Mouse (Mus musculus) gastrocnemius, postnatal 36 days (tissue): ENCODE data around the gene BC034090. TPM values are rescaled to one million over a fixed set of nuclear protein-coding genes. Genes with fewer than 3 reads are reported as not detected.

Experiments used
- DNase-seq, 2 experiments: peaks; one replicate each; pipeline ENCODE4 v3.0.0; 2022
- intact Hi-C: fragments of 180-260 bp; cut with DNase I; formaldehyde crosslinking; loops from one replicate; pipeline ENCODE4 v1.15.1; 2025
- total RNA-seq, 2 experiments: library from RNA; stranded (reverse); gene quantifications; 2 replicates each; pipeline ENCODE4 v1.2.3; 2021

BC034090 gene
- total RNA-seq, 2 experiments from 2014 or later, result 0.94 to 1.7 TPM

DNA sequence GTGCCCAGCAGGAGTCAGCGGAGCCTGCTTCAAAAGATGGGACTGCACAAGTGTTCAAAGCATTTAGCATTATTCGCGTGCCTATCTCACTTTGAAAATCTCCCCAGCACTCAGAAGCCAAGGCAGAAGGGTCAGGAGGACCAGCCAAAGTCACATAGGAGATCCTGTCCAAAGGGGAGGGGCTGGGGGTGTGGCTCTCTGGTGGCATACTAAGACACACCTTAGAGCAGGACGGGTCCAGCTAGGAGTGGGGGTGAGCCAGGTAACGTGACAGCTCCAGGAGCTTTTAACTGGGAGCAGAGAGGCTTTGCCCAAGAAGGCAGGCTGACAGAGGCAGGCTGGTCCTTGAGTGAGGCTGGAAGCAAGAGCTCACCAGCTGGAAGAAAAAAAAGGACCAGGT, 25.3 kb downstream of the BC034090 start:
- no peak for DNase-seq
- intact Hi-C loops, result loop anchor here (1.0 kb wide), 2 partner anchors 80 to 193 kb away; no protein-coding TSS in a partner anchor

DNA sequence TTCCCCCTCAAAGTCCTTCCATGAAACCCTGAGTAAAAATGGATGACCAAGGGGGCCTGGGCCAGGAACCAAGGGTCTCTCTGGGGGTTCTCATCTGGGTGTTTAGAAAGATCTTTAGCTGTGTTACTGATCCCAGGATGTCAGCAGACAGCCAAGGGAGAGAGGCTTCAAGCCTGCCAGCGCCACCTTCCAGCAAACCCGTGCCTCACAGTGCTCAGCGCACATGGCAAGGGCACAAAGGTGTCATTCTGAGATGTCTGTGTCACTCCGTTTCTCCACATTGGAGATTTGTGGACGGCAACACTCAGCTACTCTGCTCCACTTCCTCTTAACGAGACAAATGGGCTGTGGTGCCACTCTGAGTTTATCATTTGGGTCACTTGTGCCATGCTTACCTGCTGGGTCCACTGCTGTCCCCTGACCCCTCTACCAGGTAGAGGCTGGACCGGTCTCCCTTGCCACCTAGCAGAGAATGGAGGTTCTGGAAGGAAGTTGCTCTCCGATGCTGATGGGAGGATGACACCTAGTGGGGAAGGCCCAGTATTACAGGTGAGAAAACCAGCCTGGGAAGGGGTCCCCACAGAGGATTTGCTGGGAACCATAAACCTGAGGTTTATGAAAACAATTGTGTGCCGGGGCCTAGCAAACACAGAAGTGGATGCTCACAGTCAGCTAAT, 26.2 kb downstream of the BC034090 start:
- intact Hi-C loops, result loop anchor here (1.0 to 2.0 kb wide), 3 partner anchors 79 to 192 kb away; no protein-coding TSS in a partner anchor
- no peak for DNase-seq

DNA sequence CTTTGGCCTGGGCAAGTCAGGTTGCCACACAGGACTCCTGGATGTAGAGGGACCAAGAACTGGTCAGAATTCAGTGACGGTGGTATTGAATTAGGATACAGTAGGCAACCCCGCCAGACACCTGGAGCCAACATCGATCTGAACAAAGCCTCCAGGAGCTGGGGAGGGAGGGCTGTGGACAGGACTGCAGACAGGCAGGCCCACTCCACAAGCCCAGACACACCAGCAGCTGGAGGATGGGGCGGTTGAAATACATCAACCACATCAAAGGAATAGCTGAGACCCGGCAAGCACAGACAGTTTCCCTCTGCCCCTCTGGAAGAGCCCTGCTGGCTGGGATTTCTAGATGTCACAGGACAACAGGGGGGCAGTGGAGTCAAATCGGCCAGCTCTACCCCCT, 27.4 kb downstream of the BC034090 start:
- intact Hi-C loops, result loop anchor here (2.0 kb wide), 1 partner anchor 168 kb away; no protein-coding TSS in a partner anchor
- DNase-seq, result no peak

- intact Hi-C loops, result loop anchor here (2.0 kb wide), 1 partner anchor 168 kb away; no protein-coding TSS in a partner anchor
- DNase-seq, result no peak
Observed at GRCm38 (mm10) chr1:155216313-155216712, 27.9 kb downstream of the BC034090 start.

DNA sequence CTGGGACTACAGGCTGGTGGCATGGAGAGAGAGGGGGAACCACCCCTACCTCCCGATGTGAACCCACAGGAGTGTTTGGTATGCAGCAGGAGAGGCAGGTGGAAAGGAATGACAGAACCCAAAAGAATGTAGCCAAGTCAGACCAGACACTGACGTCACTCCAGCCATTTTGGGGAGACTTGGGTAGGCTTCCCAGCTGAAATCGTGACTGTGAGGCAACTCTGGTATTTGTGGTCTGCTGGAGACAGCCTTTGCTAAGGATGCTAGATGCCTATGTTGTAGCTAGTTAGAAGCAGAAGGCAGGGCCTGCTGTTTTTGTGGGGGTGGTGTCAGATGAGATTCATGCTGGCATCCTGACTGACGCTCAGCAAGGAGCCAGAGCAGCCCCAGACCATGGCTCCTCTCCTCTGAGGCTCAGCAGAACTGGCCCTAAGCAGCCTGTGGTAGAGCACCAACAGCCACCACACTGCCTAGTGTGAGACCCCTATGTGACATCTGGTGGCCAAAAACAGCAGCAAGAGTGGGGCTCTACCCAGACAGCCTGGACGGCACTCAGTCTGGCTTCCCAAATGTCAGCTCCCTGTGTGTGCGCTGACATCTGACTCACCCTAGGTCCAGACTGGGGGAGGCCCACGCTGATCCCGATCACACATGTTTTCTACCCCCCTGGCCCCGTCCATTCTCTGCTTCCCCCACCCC, 29.0 kb downstream of the BC034090 start:
- intact Hi-C loops, result no loop called here
- DNase-seq, result no peak

DNA sequence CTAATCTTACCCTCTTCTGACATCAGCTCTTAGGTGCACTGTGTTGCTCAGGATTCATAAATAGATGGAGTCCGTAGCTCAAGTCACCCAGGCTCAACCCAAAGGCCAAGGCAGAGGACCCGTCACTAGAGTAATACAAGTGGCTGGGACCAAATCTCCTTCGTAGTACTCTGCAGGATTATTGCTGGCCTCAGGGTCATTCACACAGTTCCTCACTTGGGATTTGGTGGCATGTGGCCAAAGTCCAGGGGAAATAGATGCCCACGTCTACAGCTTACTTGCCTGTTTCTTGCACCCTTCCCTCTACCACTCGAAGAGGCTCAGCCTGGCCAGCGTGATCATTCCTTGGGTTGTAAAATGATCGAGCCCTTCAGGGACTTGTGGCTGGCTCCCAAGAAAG, 30.3 kb downstream of the BC034090 start:
- DNase-seq, result peak in 1 of 2 experiments; percentile 8
- intact Hi-C loops, result loop anchor here (5.0 kb wide), 1 partner anchor 57 kb away; the partner anchor contains the start of gene Stx6

GRCm38 (mm10) chr1:155212936-155213774, 31.1 kb downstream of the BC034090 start:
- intact Hi-C loops, result loop anchor here (5.0 kb wide), 1 partner anchor 56 kb away; the partner anchor contains the start of gene Stx6

DNA sequence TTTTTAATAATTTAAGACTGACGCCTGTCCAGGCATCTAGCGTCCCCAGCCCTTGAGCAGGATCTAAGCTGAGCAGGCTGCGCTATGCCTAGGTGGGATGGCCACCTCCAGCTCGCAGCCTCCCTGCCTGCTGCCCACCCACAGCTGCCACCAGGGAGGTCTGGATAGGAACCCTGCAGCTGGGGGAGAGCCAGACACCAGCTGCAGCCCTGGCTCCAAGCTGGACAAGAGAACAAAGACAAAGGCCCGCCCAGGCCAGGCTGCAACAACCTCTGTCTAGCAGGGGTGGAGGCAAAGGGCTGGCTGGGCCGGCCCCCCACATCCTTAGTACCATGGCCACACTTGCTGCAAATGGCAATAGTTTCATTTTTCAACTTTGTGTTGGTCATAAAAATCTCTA, 31.8 kb downstream of the BC034090 start:
- intact Hi-C loops, result loop anchor here (5.0 kb wide), 1 partner anchor 55 kb away; the partner anchor contains the start of gene Stx6
- DNase-seq, result peak in 1 of 2 experiments; percentile 27

More at GRCm38 (mm10) chr1:155212936-155213774, 31.1 kb downstream of the BC034090 start:
- DNase-seq, result peak in 1 of 2 experiments; percentile 29

DNA sequence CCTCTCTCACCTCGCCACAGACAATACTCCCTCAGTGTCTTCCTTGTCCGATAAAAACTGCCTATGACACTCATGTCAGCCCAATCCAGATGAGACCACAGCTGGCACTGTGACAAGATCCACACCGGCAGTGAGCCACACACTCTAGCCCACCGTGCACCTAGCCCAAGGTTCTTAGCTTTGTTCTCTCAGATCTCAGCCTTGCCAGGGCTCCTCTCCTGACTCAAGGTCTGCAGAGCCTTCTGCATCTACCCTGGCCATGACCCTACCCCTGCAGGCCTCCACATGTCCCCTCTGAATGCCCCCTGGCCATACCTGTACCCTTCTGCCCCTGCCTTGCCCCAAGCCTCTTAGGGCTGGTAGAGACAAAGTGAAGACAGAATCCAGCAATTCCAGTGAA, 32.2 kb downstream of the BC034090 start:
- DNase-seq, result peak in 1 of 2 experiments; percentile 11
- intact Hi-C loops, result loop anchor here (5.0 kb wide), 1 partner anchor 55 kb away; the partner anchor contains the start of gene Stx6

GRCm38 (mm10) chr1:155211017-155211416, 33.2 kb downstream of the BC034090 start:
- intact Hi-C loops, result loop anchor here (5.0 kb wide), 1 partner anchor 54 kb away; the partner anchor contains the start of gene Stx6
- no peak for DNase-seq

DNA sequence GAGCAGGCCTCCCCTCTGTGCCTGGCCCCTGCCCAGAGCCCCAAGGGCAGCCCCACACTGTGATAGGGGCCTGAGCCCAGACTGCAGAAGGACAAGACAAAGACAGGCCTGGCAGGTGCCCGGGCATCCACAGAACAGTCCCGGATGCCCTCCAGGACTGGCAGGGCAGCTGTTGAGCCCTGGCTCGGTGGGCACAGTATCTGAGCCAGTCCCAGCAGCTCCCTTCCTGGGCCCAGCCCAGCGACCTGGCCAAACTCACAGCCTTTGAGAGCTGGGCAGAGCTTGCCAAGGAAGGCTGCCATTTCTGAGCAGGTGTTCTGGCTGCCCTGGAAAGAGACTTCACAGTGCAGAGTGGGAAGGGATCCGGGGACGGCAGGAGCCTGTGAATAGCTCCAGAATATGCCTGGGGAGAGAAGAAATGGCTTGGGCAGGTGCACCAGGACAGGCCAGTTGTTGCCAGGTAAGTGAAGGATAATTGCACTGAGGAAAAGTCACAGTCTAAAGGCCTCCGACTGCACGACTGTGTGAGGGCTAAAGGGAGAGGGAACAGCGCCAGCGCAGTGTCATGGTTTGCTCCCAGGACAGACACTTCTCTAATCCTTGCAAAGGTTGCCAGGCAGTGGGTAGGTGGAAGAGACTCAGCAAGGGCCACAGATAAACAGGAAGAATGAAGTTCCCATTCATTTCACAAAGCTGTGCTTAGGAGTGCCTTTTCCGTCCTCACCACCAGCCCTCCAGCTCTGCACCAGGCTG, 34.1 kb downstream of the BC034090 start:
- DNase-seq, result peak; percentile 57 to 69
- intact Hi-C loops, result loop anchor here (5.0 kb wide), 1 partner anchor 53 kb away; the partner anchor contains the start of gene Stx6

DNA sequence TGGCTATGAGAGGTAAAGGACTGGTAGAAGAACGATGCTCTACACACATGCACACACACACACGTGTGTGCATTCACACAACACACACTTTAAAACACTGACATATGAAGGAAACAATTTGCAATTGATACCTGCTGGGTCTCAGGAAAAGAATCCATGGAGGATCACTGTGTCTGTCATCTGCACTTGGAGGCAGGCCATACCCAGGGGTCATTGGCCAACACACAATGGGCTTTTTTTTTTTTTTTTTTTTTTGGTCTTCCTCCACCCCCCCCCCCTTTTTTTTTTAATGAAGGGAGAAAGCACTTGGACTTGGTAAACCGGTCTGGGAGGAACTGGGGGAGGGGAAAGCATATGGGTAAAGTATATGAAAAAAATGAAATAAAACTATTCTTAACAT, 36.4 kb downstream of the BC034090 start:
- DNase-seq, result no peak
- intact Hi-C loops, result no loop called here

GRCm38 (mm10) chr1:155205822-155206660, 38.2 kb downstream of the BC034090 start:
- DNase-seq, result no peak
- intact Hi-C loops, result no loop called here

DNA sequence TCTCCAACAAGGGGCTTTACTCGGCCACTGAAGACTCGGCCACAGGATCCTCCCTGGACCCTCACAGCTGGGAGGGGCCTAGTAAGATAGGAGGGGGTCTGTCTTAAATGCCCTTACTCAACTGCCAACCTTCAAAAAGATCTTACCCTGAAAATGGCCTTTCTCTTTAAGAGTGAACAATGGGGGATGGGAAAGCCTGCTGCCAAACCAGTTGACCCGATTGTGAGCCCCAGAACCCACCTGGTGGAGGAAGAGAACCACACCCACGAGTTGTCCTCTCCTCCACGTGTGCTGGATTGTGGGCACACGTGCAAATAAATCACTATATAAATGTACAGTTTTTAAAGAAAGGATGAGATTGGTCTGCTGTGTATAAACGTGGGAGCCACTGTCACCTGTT, 38.9 kb downstream of the BC034090 start:
- DNase-seq, result no peak
- intact Hi-C loops, result no loop called here

- intact Hi-C loops, result loop anchor here (5.0 kb wide), 1 partner anchor 117 kb away; no protein-coding TSS in a partner anchor
- DNase-seq, result no peak
Observed at GRCm38 (mm10) chr1:155204560-155205162, 39.6 kb downstream of the BC034090 start.

DNA sequence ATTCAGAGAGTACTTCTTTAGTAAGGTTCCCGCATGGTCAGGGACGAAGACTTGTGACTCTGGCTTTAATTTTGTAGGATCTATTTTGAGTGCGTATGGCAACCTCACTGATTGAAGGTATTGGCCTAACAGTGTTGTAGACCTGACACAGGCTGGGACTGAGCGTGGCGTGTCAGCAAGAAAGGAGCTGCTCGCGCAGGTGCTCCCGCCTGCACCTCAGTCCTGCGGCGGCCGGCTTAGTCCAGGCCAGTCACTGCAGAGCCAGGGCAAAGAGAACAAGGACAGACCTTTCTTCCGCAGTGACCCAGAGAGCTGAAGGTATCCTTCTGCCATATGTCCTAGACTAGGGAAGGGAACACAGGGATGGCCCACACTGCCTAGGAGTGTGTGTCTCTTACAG, 40.3 kb downstream of the BC034090 start:
- intact Hi-C loops, result loop anchor here (5.0 kb wide), 1 partner anchor 117 kb away; no protein-coding TSS in a partner anchor
- no peak for DNase-seq

- no peak for DNase-seq
- intact Hi-C loops, result loop anchor here (5.0 kb wide), 1 partner anchor 116 kb away; no protein-coding TSS in a partner anchor
Observed at GRCm38 (mm10) chr1:155203101-155203500, 41.1 kb downstream of the BC034090 start.

DNA sequence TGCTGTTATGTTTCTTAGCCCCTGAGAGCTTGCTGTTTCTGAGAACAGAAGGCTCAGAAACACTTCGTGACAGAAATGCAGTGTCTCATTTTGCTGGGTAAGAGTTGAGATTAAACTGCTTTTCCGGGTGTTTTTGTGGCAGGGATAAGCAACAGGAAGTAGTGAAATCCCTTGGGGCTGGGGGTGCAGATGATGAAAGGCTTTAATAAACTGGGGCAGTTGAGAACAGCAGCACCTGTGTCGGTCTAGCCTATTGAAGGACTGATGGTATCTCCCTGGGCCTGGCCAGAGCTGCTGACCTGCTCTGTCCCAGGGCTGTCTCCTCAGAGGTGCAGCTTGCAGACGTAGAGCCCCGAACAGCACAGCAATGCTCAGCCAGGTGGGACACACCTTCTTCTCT, 41.8 kb downstream of the BC034090 start:
- DNase-seq, result no peak
- intact Hi-C loops, result loop anchor here (5.0 kb wide), 1 partner anchor 115 kb away; no protein-coding TSS in a partner anchor
